Mouse (Mus musculus) intestine, postnatal 0 days (tissue): ENCODE measurements around the gene Efna5. TPM values are rescaled to one million over a fixed set of nuclear protein-coding genes. Genes with fewer than 3 reads are reported as not detected.

Source experiments
- ATAC-seq: fragments of 200-750 bp; cut with Nextera tagmentation; 2 replicates; pipeline ENCODE4 v1.8.0; 2017; ENCODE audit warnings: mild to moderate bottlenecking, moderate TSS enrichment, moderate library complexity
- H3K27ac ChIP-seq: fragments of 300-500 bp; sonication (generic); 2 replicates; pipeline ENCODE4 v1.5.1; 2014; ENCODE audit warnings: mild to moderate bottlenecking, low read depth, low read length, moderate library complexity
- H3K27me3 ChIP-seq: fragments of 300-500 bp; sonication (generic); replicated peaks from 2 replicates; pipeline ENCODE4 v1.6.1; 2014; ENCODE audit warnings: low read length, mixed read lengths; ENCODE audit not compliant: control insufficient read depth, insufficient read depth
- H3K36me3 ChIP-seq: fragments of 300-500 bp; sonication (generic); 2 replicates; pipeline ENCODE4 v1.6.1; 2014; ENCODE audit warnings: mild to moderate bottlenecking, moderate library complexity; ENCODE audit not compliant: control insufficient read depth, insufficient read depth
- H3K4me1 ChIP-seq: fragments of 300-500 bp; sonication (generic); replicated peaks from 2 replicates; pipeline ENCODE4 v1.6.1; 2014; ENCODE audit warnings: antibody characterized with exemption, low read length, mixed read lengths; ENCODE audit not compliant: control insufficient read depth, insufficient read depth
- H3K4me2 ChIP-seq: fragments of 300-500 bp; sonication (generic); replicated peaks from 2 replicates; pipeline ENCODE4 v1.6.1; 2014; ENCODE audit warnings: low read depth, mild to moderate bottlenecking, moderate library complexity
- H3K4me3 ChIP-seq: fragments of 300-500 bp; sonication (generic); 2 replicates; pipeline ENCODE4 v1.5.1; 2014; ENCODE audit warnings: low read depth, low read length
- H3K9ac ChIP-seq: fragments of 300-500 bp; sonication (generic); 2 replicates; pipeline ENCODE4 v1.6.1; 2014; ENCODE audit warnings: mild to moderate bottlenecking, low read depth, low read length
- H3K9me3 ChIP-seq: fragments of 300-500 bp; sonication (generic); 2 replicates; pipeline ENCODE4 v1.6.1; 2016; ENCODE audit warnings: mixed run types; ENCODE audit not compliant: control insufficient read depth
- CTCF ChIP-seq: sonication (generic); IDR thresholded peaks from 2 replicates; pipeline ENCODE4 v1.5.1; 2016; ENCODE audit warnings: low read depth, mild to moderate bottlenecking, control low read depth, antibody characterized with exemption, moderate library complexity
- WGBS: fragments of 180-500 bp; shearing (Covaris S2); extraction: QIAGEN DNeasy Blood & Tissue Kit; methylation state at CpG from one replicate; pipeline ENCODE4 v1.1.7; 2014; 5-methylcytosine and 5-hydroxymethylcytosine counted together
- polyA plus RNA-seq: library from polyadenylated mRNA; unstranded; fragments of >200 nt; fragmentation: Nextera tagmentation; extraction: Ambion mirVana; gene quantifications from 2 replicates; pipeline ENCODE4 v1.2.1, GENCODE M21; 2015

Gene Efna5
- polyA plus RNA-seq, 1 experiment from 2014 or later: 8.6 TPM

DNA sequence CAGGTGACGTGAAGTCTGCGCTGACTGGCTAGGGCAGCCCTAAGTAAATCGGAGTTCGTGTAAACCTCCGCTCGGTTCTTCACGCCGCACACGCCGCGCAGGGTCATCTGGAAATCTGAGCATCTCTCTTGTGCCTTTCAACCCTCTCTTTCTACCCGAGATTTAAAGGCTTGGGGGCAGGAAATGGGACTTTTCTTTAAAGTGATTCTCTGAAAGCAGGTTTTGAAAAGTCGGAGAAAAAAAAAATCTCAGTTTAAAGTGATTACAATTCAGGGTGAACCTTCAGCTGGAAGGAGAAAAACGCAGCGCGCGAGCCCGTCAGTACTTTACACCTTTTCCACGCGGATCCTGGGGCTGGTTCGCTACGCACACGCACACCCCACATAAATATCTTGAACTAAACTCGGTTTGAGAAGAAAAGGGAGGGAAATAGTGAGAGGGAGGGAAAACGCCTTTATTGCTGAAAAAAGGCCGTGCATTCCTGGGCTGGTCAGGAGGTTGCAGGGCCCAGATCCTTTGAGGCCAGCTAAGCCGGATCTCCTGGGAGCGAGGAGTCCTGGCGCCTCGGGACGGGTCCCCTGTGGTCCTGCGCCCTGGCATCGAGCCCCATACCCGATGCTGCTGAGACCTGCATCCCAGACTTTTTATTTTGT is 2.5 kb upstream of the Efna5 start:
- H3K36me3 ChIP-seq: no peaks in the 10 kb centered on the region
- H3K9ac ChIP-seq: 0 out of 2 replicates have a peak overlapping the region, but pooled peaks have one; percentile 54
- H3K4me3 ChIP-seq: peak overlapping the region; percentile 76
- peaks cover 34% of the 10 kb centered on the region for H3K27me3 ChIP-seq
- 0% methylated on average over 34 of the region's 34 CpGs for WGBS
- H3K27ac ChIP-seq: no peak overlapping the region
- no peaks in the 10 kb centered on the region for H3K4me1 ChIP-seq
- no peak for ATAC-seq
- no peak for TF ChIP-seq CTCF
- H3K4me2 ChIP-seq: peak overlapping the region; percentile 98
- no peaks in the 10 kb centered on the region for H3K9me3 ChIP-seq

DNA sequence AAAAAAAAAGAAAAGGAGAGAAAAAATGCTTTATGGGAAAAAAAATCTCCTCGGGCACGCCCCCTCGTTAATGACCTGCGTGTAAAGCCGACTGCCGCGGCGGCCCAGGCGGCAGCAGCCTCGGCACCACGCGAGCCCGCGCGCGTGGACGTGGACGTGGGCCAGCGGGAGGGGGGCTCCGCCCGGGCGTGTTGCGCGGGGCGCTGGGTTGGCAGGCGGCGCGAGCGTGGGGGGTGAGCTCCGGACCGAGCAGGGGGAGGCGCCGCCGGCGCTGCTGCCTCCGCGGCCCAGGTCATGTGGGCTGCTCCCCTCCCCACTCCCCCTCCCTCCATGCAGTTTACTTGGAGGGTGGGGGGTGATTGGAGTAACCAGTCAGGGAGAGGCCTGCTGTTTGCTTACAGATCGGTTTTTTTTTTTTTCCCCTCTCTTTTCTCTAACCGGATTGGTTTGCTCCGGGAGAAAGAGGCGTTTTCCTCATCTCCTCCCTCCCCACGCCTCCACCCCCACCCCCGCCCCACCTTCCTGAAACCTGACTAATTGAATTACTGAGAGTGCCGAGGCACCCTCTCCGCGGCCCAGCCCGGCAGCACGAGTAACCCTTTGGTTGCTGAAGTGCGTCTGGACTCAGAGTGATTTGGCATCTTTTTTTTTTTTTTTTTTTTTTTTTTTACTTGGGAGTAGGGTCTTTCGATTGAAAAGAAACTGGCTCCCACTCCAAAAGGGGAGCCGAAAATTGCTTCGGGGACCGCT is 1.8 kb upstream of the Efna5 start:
- Histone ChIP-seq H3K4me3 (peak overlapping the region; percentile 76), H3K4me1 (no peaks in the 10 kb centered on the region), H3K4me2 (peak overlapping the region; percentile 98), H3K27ac (peak overlapping the region; percentile 69), H3K36me3 (no peaks in the 10 kb centered on the region), H3K9ac (peak overlapping the region; percentile 54), H3K27me3 (peaks cover 34% of the 10 kb centered on the region), H3K9me3 (no peaks in the 10 kb centered on the region)
- 0% methylated on average over 39 of the region's 53 CpGs for WGBS
- peak; percentile 70 for ATAC-seq
- no peak for TF ChIP-seq CTCF

- Histone ChIP-seq H3K9ac (peak overlapping the region; percentile 54), H3K4me1 (no peaks in the 10 kb centered on the region), H3K4me3 (peak overlapping the region; percentile 76), H3K27me3 (peaks cover 34% of the 10 kb centered on the region), H3K9me3 (no peaks in the 10 kb centered on the region), H3K27ac (peak overlapping the region; percentile 69), H3K36me3 (no peaks in the 10 kb centered on the region), H3K4me2 (peak overlapping the region; percentile 98)
- no peak for TF ChIP-seq CTCF
- WGBS: under 1% methylated on average over 58 of the region's 58 CpGs
- ATAC-seq: 0 out of 2 replicates have a peak, but pooled peaks have one; percentile 23
These were observed 941 bp upstream of the Efna5 start for GRCm38 (mm10) chr17:62881791-62882725.

DNA sequence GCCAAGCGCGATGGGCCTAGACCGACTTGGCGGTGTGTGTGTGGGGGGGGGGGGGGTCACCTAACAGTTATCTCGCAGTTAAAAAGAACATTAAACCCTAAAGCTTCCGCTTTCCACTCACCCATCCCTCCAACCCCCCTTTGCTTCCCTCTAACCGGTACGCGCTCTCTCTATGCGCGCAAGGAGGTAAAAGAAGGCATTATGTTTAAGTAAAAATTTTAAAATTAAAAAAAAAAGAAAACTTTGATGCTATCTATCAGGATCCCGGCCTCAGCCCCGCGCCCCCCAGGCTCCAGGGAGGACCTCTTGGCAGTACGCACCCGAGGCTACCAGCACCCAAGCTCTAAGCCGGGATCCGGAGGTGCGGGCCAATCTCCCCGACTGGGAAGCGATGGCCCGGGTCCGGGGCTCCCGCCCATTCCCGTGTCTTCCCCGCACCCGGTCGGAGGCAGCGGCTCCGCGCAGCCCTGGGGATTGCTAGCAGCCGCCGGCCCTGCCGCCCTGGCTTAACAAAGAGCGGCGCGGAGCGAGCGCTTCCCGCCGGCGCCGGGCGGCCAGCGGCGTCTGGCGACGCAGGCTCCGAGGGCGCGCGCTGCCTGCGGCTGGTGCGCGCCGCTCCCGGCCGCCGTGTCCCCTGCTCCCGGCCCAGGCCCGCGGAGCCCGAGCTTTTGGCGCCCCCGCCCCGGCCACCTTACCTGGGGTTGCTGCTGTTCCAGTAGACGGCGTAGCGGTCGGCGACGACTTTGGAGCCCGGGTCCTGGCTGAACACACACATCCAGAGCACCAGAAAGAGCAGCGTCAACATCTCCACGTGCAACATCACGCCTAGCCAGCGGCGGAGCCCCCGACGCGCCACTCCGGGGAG is 574 bp downstream of the Efna5 start:
- Histone ChIP-seq H3K27me3 (peaks cover 32% of the 10 kb centered on the region), H3K4me3 (peak overlapping the region; percentile 76), H3K36me3 (no peaks in the 10 kb centered on the region), H3K27ac (no peak overlapping the region), H3K9ac (peak overlapping the region; percentile 54), H3K4me1 (no peaks in the 10 kb centered on the region), H3K4me2 (peak overlapping the region; percentile 98), H3K9me3 (no peaks in the 10 kb centered on the region)
- TF ChIP-seq CTCF: no peak
- WGBS: under 1% methylated on average over 82 of the region's 82 CpGs
- ATAC-seq: no peak

- peak overlapping the region; percentile 76 for H3K4me3 ChIP-seq
- no peaks in the 10 kb centered on the region for H3K9me3 ChIP-seq
- no peaks in the 10 kb centered on the region for H3K36me3 ChIP-seq
- peaks cover 32% of the 10 kb centered on the region for H3K27me3 ChIP-seq
- WGBS: under 1% methylated on average over 45 of the region's 45 CpGs
- no peak for ATAC-seq
- TF ChIP-seq CTCF: no peak
- H3K27ac ChIP-seq: no peak overlapping the region
- no peaks in the 10 kb centered on the region for H3K4me1 ChIP-seq
- H3K9ac ChIP-seq: no peak overlapping the region
- H3K4me2 ChIP-seq: peak overlapping the region; percentile 98
These were observed 1.4 kb downstream of the Efna5 start for GRCm38 (mm10) chr17:62879526-62880310.
